Mouse (Mus musculus) small intestine, adult 2 months (tissue): ENCODE measurements at regions not wholly inside any gene's neighbourhood (a gene's known extent, or its start where the extent isn't known, plus 50 kb on each side); places are given as distances from the start of the nearest gene placed in this dataset.
A peak's percentile ranks its signal among the peaks of the same experiment; 100 is the strongest.

Source experiments
- H3K27ac ChIP-seq: fragments of 200-500 bp; 2 replicates; pipeline ENCODE4 v1.5.1; 2012; ENCODE audit warnings: low read depth, low read length, control low read depth, inconsistent platforms; ENCODE audit not compliant: insufficient read depth
- H3K27me3 ChIP-seq: fragments of 200-500 bp; 2 replicates; pipeline ENCODE4 v1.6.1; 2012; ENCODE audit warnings: mild to moderate bottlenecking, moderate library complexity, low read length, inconsistent platforms; ENCODE audit not compliant: control insufficient read depth, insufficient read depth
- H3K36me3 ChIP-seq: fragments of 200-500 bp; 2 replicates; pipeline ENCODE4 v1.6.1; 2012; ENCODE audit warnings: mild to moderate bottlenecking, low read length, control low read depth, inconsistent platforms; ENCODE audit not compliant: control insufficient read depth, insufficient read depth
- H3K4me1 ChIP-seq: fragments of 200-500 bp; 2 replicates; pipeline ENCODE4 v1.6.1; 2012; ENCODE audit warnings: low read length, inconsistent platforms, mixed read lengths; ENCODE audit not compliant: control insufficient read depth, insufficient read depth, insufficient read length
- H3K4me3 ChIP-seq: fragments of 200-500 bp; 2 replicates; pipeline ENCODE4 v1.5.1; 2012; ENCODE audit warnings: low read depth, mild to moderate bottlenecking, control low read depth, inconsistent platforms, low read length, moderate library complexity
- CTCF ChIP-seq: fragments of 200-500 bp; IDR thresholded peaks from 2 replicates; pipeline ENCODE4 v1.5.1; 2012; ENCODE audit warnings: low read depth, mild to moderate bottlenecking, control low read depth, inconsistent platforms, low read length, moderate library complexity, mixed read lengths; ENCODE audit not compliant: insufficient replicate concordance, insufficient read length; ENCODE audit errors: extremely low read depth
- POLR2A ChIP-seq: fragments of 200-500 bp; IDR thresholded peaks from 2 replicates; pipeline ENCODE4 v1.6.1; 2012; ENCODE audit warnings: low read depth, mild to moderate bottlenecking, control low read depth, inconsistent platforms, low read length, moderate library complexity
- WGBS: fragments of 180-500 bp; shearing (Covaris S2); methylation state at CpG from one replicate; pipeline ENCODE4 v1.1.7; 2018; 5-methylcytosine and 5-hydroxymethylcytosine counted together

GRCm38 (mm10) chr10:43739181-43739580, 161.1 kb downstream of the Cd24a start:
- Histone ChIP-seq H3K27me3 (no peaks in the 10 kb centered on the region), H3K36me3 (no peaks in the 10 kb centered on the region), H3K4me1 (0 out of 2 replicates have a peak, but pooled peaks cover 2% of the 10 kb centered on the region), H3K4me3 (no peak overlapping the region), H3K27ac (no peak overlapping the region)
- WGBS = 85% methylated on average over 2 of the region's 2 CpGs
- TF ChIP-seq POLR2A = no peak
- TF ChIP-seq CTCF = no peak

- no peak overlapping the region for H3K4me3 ChIP-seq
- no peaks in the 10 kb centered on the region for H3K36me3 ChIP-seq
Observed at GRCm38 (mm10) chr10:43739718-43740117, 161.6 kb downstream of the Cd24a start.

GRCm38 (mm10) chr10:43740204-43740865, 161.2 kb downstream of the Qrsl1 start:
- Histone ChIP-seq H3K4me3 (no peak overlapping the region), H3K27me3 (no peaks in the 10 kb centered on the region), H3K27ac (no peak overlapping the region), H3K4me1 (0 out of 2 replicates have a peak, but pooled peaks cover 2% of the 10 kb centered on the region), H3K36me3 (no peaks in the 10 kb centered on the region)
- WGBS = 48% methylated on average over 13 of the region's 13 CpGs
- TF ChIP-seq CTCF (no peak), POLR2A (no peak)

More at GRCm38 (mm10) chr10:43739718-43740117, 161.6 kb downstream of the Cd24a start:
- TF ChIP-seq CTCF (no peak), POLR2A (no peak)
- H3K4me1 ChIP-seq = 0 out of 2 replicates have a peak, but pooled peaks cover 2% of the 10 kb centered on the region
- WGBS = 79% methylated on average over 8 of the region's 8 CpGs
- H3K27me3 ChIP-seq = no peaks in the 10 kb centered on the region
- no peak overlapping the region for H3K27ac ChIP-seq

GRCm38 (mm10) chr10:43741361-43742084, 160.0 kb downstream of the Qrsl1 start:
- H3K4me3 ChIP-seq = no peak overlapping the region
- 0 out of 2 replicates have a peak, but pooled peaks cover 2% of the 10 kb centered on the region for H3K4me1 ChIP-seq
- no peaks in the 10 kb centered on the region for H3K27me3 ChIP-seq
- H3K36me3 ChIP-seq = no peaks in the 10 kb centered on the region
- TF ChIP-seq POLR2A (no peak), CTCF (no peak)
- no peak overlapping the region for H3K27ac ChIP-seq
- WGBS = 87% methylated on average over 18 of the region's 18 CpGs

GRCm38 (mm10) chr10:43742085-43743054, 159.2 kb downstream of the Qrsl1 start:
- no peak for TF ChIP-seq CTCF
- TF ChIP-seq POLR2A = no peak
- no peaks in the 10 kb centered on the region for H3K36me3 ChIP-seq
- 0 out of 2 replicates have a peak, but pooled peaks cover 2% of the 10 kb centered on the region for H3K4me1 ChIP-seq
- H3K27me3 ChIP-seq = no peaks in the 10 kb centered on the region
- H3K4me3 ChIP-seq = peak overlapping the region; percentile 24
- 35% methylated on average over 15 of the region's 15 CpGs for WGBS
- H3K27ac ChIP-seq = no peak overlapping the region

GRCm38 (mm10) chr10:43743188-43744120, 158.1 kb downstream of the Qrsl1 start:
- Histone ChIP-seq H3K27me3 (no peaks in the 10 kb centered on the region), H3K4me3 (no peak overlapping the region), H3K27ac (no peak overlapping the region), H3K4me1 (0 out of 2 replicates have a peak, but pooled peaks cover 2% of the 10 kb centered on the region), H3K36me3 (no peaks in the 10 kb centered on the region)
- WGBS = 92% methylated on average over 7 of the region's 7 CpGs
- TF ChIP-seq POLR2A (no peak), CTCF (no peak)
